Mouse (Mus musculus) right cerebral cortex, postnatal 10 days (tissue): ENCODE data around the gene Dppa3.
"Not testable (repeated sequence)": the region's sequence is repeated elsewhere in the genome, so short reads cannot be mapped to it uniquely, and the experiment has no call there.

Source experiments
- DNase-seq, 2 experiments: peaks; one replicate each; pipeline ENCODE4 v3.0.0; 2021; ENCODE audit warnings: low spot score in 2 of 2

Dppa3 gene

DNA sequence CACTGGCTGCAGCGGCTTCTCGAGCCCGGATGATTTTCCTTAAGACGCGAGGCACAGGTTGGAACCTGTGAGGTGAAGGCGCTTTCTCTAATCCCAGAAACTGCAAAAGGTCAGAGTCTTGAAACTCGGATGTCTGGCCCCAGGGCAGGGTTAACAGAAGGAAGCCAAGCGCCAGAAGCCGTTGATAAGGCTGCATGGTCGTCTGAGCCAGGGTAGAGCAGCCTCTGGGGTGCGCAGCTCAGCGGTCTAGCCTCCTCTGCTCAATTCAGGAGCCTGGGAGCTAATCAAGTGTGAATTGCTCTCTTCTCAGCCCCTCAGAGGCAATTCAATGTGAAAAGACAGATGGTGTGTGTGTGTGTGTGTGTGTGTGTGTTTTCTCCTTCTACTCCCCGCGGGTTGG lies 16.4 kb upstream of the Dppa3 start, which contains the start of gene Gdf3:
Gene Gdf3, minus strand, starts transcription at position 317 of the 400 bp plus-strand sequence.
- DNase-seq: no peak

DNA sequence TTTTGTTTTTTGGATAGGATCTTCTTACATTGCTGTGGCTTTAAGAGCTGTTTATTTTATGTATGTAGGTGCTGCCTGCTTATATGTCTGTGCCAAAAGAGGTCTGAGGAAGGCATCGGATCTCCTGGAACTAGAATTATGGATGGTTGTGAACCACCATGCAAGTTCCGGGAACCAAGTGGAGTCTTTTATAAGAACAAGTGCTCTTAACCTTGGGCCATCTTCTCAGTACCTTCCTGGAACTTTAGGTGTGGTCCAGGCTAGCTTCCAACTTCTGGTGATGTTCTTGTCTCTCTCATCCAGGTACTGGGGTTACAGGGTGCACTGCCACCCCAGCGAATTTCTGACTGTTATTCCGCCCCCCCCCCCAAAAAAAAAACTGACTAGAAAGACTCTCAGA lies 13.8 kb upstream of the Dppa3 start:
- no peak for DNase-seq

DNA sequence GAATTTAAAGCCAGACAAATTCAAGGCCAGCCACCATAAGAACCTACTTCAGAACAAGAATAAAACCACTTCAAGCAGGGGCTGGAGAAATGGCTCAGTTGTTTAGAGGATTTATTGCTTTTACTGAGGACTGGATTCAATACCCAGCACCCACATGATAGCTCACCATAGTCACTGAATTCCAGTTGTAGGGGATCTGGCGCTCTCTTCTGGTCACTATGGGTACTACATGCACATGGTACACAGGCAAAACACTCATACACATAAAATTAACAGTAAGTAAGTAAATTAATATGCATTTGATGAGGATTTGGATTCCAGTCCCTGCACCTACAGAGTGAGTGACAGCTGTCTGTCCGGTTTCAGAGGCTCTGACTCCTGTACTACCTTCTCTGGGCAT lies 12.2 kb upstream of the Dppa3 start:
- DNase-seq: no peak

DNA sequence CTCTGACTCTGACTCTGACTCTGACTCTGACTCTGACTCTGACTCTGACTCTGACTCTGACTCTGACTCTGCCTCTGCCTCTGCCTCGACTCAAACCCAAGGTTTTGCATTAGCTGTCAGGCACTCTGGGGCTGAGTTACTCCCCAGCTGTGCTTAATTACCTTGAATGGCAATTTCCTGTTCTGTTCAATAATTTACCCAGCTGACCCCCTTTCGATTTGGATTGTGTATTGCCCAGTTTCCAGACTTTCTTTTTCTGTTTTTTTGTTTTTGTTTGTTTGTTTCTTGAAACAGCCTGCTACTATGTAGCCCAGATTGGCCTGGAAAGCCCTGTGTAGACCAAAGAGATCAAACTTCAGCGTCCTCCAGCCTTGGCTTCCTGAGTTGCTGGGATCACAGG lies 10.2 kb upstream of the Dppa3 start:
- DNase-seq: no peak

DNA sequence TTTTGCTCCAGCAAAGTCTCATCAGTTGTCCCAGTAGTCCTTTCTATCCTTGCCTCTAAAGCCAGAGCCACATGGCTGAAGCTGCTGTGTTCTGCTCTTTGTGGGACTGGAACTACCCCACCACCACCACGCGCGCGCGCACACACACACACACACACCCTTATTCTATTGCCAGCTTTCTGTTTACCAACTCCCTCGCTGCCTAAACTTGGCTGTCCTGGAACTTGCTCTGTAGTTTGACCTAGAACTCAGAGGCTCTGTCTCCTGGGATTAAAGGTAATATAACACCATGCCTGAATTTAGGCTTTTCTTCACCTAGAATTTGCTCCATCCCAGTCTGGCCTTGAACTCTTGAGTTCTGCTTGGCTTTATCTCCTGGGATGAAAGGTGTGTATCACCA lies 5.1 kb upstream of the Dppa3 start:
- no peak for DNase-seq

DNA sequence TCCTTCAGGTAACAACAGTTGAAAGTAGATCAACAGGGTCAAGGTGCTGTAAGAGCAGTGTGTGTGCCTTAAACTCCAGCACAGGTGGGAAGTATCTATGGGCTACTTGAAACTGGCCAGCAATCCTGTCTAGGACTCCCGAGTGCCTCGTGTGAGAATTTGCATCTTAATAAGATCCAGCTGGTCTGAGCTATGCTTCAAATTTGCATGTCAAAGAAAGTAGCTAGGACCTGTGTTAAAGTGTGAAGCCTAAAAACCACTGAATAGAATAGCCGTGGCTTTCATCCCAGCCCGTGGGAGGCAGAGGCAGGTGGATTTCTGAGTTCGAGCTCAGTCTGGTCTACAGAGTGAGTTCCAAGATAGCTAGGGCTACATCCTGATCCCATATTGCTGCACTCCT lies 1.7 kb upstream of the Dppa3 start:
- no peak for DNase-seq

DNA sequence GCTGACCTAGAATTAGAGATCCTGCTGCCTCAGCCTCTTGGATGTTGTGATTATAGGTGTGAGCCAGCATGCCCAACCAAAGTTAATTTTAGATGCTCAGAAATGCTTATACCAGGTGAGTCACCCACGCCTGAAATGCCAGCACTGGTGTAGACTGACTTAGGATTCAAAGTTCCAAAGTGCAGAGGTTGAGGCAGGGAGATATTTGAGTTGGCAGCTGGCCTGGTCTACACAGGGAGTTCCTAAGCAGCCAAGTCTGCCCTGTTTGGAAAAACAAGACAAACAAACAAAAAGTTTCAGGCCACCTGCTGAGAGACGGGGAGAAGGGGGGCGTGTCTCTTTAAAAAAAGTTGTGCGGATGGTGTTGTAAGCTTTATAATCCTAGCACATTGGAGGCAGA lies 1.1 kb upstream of the Dppa3 start:
- no peak for DNase-seq

DNA sequence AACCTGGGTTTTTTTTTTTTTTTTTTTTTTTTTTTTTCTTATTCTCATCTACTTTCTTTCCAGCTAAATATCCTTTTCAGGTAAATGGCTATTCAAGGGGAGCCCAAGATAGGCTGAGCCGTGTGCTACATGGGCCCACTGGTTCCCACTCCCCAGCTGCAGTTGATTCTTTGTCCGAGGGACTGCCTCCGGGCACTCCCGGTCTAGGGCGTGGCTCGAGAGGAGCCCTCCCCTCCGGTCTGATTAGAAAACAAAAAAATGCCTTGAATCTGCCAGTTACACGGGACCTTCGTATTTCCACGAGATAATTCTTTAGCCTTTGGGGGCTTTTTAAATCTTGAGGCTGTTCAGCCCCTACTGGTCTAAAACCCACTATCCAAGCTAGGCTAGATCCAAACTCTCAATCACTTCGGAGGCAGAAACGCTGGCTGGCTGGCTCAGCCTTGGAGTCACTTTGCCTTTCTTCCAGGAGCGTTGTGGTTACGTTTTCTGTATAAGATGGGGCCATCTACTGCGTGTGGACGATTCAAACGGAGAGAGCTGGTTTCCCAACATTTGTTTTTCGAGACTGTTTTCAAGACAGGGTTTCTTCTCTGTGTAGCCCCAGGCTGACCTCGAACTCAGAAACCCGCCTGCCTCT lies 1.4 kb downstream of the Dppa3 start:
- no peak for DNase-seq

DNA sequence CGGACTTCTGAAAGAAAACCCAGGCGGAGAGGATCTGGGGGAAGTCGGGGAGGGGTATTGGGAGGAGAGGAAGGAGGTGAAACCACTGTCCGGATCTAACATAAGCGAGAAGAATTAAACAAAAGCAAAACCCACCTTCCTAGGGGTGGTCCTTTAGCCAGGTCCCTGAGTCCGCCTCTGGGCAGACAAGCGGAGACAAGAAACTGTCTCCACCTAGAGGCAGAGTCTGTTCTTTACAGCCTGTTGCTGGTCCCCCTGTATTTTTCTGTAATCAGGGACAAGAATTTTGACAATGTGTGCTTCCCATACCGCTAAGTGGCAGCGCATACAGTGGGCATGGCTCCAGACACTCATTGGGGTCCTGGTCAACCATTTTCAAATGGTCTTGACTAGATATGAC lies 7.2 kb downstream of the Dppa3 start:
- no peak for DNase-seq

DNA sequence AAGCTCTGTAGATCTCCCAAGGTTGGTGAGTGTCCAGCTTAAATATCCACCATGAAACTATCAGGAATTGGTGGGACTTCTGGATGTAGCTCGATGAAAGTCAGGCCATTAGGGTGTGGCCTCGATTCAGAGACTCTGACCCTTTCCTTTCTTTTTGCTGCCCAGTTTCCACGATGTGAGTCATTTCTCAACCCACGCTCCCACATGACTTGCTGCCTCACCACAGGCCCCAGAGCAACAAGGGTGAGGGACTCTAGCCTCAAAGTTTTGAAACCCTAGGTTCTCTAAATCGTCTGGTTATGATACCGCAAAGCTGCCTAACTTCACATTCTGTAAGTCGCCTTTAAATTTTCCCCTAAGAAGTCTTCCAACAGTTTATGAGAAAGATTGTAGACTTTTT lies 9.1 kb downstream of the Dppa3 start:
- DNase-seq: no peak

DNA sequence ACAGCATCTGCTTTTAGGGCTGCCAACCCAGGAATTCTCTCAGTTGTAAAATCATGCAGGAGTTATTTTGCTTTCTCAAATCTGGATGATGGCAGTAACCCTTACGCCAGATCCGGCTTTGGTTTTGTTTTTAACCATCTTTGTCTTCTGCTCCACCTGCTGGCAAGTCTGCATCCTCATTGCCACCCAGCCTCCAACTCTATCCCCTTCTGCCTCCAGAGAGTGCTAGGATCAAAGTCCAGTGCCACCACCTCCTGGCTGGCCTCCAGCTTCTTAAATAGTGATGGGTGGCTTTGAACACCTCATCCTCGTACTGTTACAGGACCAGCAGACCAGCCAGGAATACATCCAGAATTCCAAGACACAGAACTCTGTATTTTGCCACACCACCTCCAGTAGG lies 10.5 kb downstream of the Dppa3 start:
- no peak for DNase-seq

DNA sequence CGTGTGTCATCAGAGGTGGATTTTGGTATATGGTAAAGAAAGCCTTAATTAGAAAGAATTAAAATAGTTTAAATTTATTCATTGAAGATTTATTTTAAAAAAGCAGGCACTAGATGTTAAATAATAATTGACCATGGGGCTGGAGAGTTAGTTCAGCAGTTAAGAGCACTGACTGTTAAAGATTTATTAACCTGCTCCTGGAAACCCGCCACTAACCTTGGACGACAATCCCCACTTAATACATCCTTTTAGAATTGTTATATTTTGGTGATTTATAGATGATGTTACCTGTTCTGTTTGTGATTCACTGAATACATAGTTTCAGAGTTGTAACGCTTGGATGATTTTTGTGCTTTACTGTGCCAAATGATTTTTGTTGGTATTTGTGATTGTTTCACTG lies 11.4 kb downstream of the Dppa3 start:
- DNase-seq: not testable (repeated sequence)

DNA sequence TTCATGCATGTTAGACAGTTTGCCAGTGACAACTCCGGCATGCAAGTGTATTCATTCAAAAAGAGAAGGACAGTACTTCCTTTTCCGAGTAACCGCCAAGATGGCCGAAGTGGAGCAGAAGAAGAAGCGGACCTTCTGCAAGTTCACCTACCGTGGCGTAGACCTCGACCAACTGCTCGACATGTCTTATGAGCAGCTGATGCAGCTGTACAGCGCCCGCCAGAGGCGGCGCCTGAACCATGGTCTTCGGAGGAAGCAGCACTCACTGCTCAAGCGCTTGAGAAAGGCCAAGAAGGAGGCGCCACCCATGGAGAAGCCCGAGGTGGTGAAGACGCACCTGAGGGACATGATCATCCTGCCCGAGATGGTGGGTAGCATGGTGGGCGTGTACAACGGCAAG lies 18.0 kb downstream of the Dppa3 start:
- DNase-seq: not testable (repeated sequence)

DNA sequence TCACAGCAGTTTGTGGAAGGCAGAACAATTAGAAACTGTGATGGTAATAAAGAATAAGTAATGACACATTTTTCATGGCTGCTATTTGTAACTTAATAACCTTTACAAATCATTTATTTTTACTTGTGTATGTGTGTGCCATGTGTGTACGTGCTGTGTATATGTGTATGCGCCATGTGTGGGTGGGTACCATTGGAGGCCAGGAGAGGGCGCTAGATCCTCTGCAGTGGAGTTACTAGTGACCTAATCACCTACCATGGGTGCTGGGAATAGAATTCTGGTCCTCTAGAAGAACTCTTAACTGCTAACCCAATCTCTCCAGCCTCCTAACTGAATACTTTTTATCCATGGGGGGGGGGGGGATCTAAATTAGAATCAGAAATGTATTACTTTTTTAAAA lies 23.7 kb downstream of the Dppa3 start:
- no peak for DNase-seq

DNA sequence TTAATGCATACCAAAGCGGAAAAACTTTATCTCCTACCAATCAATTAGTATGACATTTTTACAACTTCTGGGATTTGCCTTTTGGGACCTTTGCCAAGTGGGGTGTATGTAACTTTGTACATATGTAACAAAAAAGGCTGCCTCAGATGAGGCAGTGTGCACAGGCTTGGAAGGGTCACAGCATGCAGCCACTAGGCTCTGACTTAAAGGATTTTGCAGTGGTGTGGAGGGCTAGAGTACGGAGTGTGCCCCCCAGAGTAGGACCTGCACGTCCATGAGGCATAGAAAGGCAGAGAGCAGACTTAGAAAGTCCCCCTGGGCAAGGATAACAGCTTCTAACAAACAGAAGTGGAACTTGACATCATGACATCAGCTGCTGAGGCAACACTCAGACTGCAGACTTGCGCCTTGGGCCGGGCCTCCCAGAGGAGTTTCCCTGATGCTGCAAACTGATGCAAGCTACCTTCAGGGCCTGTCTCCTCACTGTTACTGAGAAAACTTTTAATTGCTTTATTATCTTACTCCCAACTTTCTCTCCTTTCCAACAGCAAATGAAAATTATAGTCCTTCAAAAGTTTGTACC lies 24.3 kb downstream of the Dppa3 start:
- no peak for DNase-seq

DNA sequence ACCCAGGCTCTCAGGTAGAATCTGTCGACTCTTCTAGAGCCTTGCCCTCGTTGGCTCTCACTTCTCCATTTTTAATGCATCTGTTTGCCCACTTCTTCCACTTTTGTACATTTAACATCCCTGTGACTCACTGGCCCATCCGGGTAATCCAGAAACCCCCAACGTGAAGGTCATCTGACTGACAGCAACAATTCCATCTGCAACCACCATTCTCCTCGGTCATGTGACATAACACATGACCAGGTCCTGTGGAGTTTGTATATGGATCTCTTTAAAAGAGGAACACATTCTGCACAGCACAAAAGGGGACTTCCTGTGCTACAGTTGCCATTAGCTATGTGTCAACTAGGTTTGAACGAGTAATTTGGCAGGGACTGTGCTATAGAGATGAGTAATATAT lies 28.1 kb downstream of the Dppa3 start:
- no peak for DNase-seq

DNA sequence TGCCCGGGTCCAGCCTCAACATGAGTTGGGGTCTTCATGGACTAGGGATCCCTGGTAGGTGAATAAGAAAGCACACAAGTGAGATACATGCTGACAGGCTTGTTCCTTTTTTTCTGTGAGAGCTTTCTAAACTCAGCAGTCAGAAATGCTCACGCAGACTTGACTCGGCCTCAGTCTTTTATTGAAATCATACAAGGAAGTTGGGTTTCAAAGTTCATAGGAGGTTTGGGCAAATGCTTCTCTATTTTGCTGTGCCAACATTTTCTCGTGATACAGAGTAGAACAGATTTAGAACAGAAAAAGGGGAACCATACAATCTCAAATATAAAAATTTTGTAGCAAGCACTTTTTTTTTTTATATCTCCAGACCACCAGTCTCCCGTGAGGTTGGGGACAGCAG lies 31.4 kb downstream of the Dppa3 start:
- no peak for DNase-seq

DNA sequence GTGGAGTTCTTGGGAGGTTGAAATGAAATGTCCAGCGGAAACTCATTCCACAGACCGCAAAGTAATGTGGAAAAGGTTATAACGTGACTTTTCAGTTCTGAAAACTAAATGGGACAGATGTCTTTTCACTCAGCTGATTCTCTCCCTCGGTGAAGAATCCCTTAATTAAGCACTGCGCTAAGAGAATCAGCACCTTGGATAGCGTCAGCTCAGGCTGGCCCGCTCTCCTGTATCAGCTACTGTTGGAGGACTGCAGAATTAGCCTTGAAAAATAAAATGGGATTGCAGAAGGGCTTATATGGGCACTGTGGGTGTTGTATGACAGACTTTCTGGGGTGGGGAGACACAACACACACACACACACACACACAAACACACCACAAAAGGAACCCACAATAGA lies 33.4 kb downstream of the Dppa3 start:
- DNase-seq: no peak

DNA sequence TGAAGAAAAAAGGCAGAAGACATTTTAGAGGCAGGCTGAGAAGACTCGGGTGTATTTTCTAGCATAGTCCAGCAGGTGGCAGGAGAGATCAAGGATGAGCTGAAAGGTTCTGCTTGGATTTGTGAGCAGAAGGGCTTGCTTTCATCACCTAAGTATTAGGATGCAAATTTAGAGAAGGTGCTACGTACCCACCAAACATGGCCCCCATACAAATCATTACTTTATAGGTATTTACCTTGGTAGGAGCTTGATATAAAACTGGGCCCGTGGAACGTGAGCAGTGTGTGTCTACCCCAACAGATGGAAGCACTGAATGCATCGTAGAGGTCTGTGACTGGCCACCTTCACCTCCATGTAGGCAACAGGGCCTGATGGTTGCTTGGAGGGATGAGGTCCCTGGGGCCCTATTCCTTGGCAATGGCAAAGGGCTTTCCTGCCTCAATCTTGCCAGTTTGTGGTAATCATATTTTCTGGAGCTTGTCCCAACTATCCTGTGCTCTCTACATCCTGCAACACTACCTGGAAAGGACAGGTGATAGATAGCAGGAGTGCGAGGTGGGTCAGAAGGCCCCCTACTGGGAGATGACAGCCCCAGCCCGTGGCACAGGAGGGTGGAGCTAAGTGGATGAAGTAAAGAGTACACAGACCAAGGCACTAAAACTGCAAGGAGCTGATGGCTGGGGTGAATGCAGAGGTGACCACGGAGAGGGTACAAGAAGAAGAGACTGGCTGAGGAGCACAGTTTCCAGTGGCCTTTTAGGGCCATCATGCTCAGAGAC lies 34.6 kb downstream of the Dppa3 start:
- peak; percentile 60 to 76 for DNase-seq

DNA sequence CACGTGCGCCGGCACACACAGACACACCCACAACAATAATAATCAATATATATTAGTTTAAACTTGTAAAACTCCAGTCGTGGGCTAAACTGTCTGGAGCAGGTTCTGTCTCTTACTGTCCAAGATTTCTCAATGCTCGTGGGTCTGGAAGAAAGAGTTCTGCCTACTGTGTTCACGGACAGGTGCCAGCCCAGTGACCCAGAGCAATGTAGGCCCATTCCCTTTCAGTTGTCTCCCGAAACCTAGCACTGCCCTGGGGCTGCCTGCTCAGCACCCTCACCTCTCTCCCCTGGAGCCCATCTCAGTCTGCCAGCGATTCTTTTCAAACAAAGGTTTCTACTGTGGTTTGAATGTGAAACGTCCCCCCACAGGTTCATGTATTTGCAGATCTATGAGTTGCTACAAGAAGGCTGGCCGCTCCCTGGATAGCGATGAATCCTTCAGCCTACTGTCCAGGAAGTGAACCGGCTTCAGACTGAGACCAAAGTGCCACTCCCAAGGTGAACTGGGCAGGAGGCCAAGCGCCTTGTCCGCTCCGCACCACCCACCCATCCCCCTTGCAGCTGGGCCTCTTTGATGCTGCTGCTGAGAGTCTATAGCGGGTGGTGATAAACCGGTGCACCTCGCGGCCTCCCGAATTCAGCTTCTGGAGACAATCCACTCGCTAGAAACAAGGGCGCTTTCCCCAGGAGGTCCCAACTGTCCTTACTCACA lies 36.5 kb downstream of the Dppa3 start:
- DNase-seq: peak in 1 of 2 experiments; percentile 32

DNA sequence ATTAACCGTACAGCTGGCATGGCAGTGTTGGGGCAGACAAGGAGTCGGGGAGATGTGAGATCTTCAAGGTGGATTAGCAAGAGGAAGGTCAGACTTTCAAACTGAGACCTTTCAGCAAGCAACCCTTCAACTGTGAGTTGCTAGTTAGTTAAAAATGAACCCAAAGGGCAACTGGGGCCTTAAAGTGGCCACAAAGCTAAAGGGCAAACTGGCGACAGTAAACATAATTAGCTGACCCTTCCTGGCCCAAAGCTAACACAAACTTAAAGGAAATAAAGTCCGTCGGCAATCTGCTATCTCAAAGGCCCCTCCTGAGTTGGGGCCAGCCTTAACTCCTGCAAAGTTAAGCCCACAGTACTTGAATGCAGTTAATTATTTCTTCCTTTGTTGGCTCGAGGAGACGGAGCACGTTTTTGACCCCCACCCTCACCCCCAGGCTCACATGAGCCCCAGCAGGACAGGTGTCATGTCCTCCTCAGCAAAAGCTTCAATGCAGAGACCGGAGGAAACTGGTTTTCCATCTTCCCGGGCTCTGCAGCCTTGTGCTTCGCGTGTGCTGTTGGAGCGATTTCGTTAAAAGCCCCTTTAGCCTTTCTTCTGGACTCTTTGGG lies 37.5 kb downstream of the Dppa3 start:
- DNase-seq: no peak

DNA sequence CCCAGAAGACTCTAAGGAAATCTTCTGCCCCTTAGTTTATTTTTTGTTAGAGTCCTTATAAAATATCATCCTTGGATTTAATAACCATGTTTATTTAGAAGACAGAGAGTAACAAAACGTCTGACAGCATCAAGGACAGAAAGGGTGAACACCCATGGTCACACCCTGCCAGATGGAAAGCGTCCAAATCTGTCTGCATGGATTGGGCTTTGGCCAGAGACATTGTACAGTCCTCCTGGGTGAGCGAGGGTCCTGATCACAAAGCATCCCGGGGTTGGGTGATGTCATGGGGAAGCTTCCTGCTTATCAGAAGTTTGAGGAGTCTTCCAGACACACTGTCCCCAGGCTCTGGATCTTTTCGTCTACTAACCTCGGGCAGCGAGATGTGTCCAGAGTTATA lies 39.7 kb downstream of the Dppa3 start:
- no peak for DNase-seq
